ENCODE assay signal across 9 mouse cellular contexts in the genomic region with DNA sequence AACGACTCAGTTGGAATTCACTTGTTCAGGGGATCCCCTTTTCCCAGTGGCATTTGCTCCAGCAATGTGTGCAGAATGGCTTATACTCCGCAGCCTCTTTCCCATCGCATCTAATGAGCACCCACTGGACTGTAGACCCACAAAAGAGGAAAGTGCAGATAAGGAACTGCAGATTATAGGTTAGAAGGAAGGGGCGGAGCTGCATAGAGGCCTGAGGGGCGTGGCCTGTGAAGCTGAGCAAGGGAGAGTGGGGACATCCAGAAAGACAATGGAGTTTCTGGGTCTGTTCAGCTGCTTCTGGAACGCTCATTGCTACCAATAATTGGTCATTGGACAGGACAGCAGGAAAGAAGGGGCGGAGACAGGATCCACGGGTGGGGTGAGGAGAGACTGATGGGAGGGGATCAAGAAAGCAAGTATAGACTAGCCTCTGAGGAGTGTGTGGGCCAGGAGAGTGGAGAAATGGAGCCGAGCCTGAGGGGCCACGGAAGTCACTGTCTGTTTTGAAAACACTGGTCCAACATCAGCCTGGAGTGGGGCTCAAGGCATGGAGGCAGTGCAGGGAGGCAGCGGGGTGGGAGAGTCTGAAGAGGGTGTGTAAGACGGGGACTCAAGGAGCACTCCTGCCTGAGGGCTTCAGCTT. TPM values are rescaled to one million over a fixed set of nuclear protein-coding genes. Genes with fewer than 3 reads are reported as not detected.
A peak's percentile ranks its signal among the peaks of the same experiment; 100 is the strongest.
DNase-seq lines count a peak whose midpoint lies in the region; ATAC-seq and TF ChIP-seq lines count a peak whose summit lies in the region.
"Had no signal": no experiment of that assay in that cellular context is flagged by ENCODE, and none has a peak within 500 bp of the region (broad histone marks: within the 10 kb centered on the region; RNA-seq: fewer than 3 reads in every experiment).

No protein-coding gene starts in this region.

- H3K9ac ChIP-seq in ES-E14 (ENCODE audit: insufficient read depth, low read depth, low read length, poor library complexity, severe bottlenecking): peak overlapping the region; percentile 23; the same call in 1 of the 2 replicates
- H3K9ac ChIP-seq in hindbrain, embryonic 13.5 days: no peak overlapping the region
- no peak overlapping the region for H3K9ac ChIP-seq in neural tube, embryonic 15.5 days (replicated peaks)
- H3K9ac ChIP-seq: embryonic facial prominence, embryonic 13.5 days had no signal

- H3K4me2 ChIP-seq in hindbrain, embryonic 13.5 days: no peak overlapping the region
- no peak overlapping the region for H3K4me2 ChIP-seq in neural tube, embryonic 15.5 days
- H3K4me2 ChIP-seq: embryonic facial prominence, embryonic 13.5 days had no signal

- ATAC-seq in megakaryocyte progenitor cell, adult 5-6 weeks (replicated peaks; ENCODE audit: poor library complexity): peak; percentile 46
- no peak for ATAC-seq in hindbrain, embryonic 13.5 days (ENCODE audit: low FRiP score)
- no peak for ATAC-seq in neural tube, embryonic 15.5 days (ENCODE audit: low FRiP score)

- DNase-seq in 416B (ENCODE audit: low read depth) (peak; percentile 65), ES-E14 (ENCODE audit: low read depth, low spot score) (no peak)
- DNase-seq in heart, postnatal 14 days: peak; percentile 11 to 22
- no peak for DNase-seq in gastrocnemius, postnatal 36 days
- DNase-seq in cerebellum, adult 11-12 months: no peak

- no peaks in the 10 kb centered on the region for H3K27me3 ChIP-seq in hindbrain, embryonic 13.5 days
- H3K27me3 ChIP-seq in neural tube, embryonic 15.5 days (replicated peaks): no peaks in the 10 kb centered on the region
- H3K27me3 ChIP-seq: embryonic facial prominence, embryonic 13.5 days had no signal

- H3K4me3 ChIP-seq in ES-E14 (ENCODE audit: insufficient read depth in 1 of 2, low read depth in 1 of 2, low read length in 2 of 2, poor library complexity in 1 of 2, severe bottlenecking in 1 of 2): peak overlapping the region in 1 of 2 experiments; percentile 53; a peak in 3 of 4 replicates
- H3K4me3 ChIP-seq in hindbrain, embryonic 13.5 days: no peak overlapping the region
- H3K4me3 ChIP-seq in neural tube, embryonic 15.5 days (replicated peaks): no peak overlapping the region
- H3K4me3 ChIP-seq: embryonic facial prominence, embryonic 13.5 days had no signal

- intact Hi-C loops in heart, postnatal 14 days (cut with DNase I): no loop called here
- intact Hi-C loops in gastrocnemius, postnatal 36 days (cut with DNase I): no loop called here

- in situ Hi-C loops in ES-E14 (cut with MboI; ENCODE audit: low sequenced_read_pairs in 2 of 2, unreplicated experiment in 2 of 2): no loop called here

- H3K36me3 ChIP-seq in ES-E14 (ENCODE audit: control insufficient read depth, insufficient read depth, low read length, poor library complexity, severe bottlenecking): no peaks in the 10 kb centered on the region
- H3K36me3 ChIP-seq in hindbrain, embryonic 13.5 days: no peaks in the 10 kb centered on the region
- no peaks in the 10 kb centered on the region for H3K36me3 ChIP-seq in neural tube, embryonic 15.5 days
- H3K36me3 ChIP-seq: embryonic facial prominence, embryonic 13.5 days had no signal

- H3K9me3 ChIP-seq in ES-E14 (ENCODE audit: control insufficient read depth, insufficient read depth, low read depth, low read length): no peaks in the 10 kb centered on the region
- H3K9me3 ChIP-seq in hindbrain, embryonic 13.5 days: no peaks in the 10 kb centered on the region
- H3K9me3 ChIP-seq in neural tube, embryonic 15.5 days (replicated peaks): no peaks in the 10 kb centered on the region
- H3K9me3 ChIP-seq: embryonic facial prominence, embryonic 13.5 days had no signal

- H3K27ac ChIP-seq in ES-E14 (ENCODE audit: insufficient read depth, low read depth, low read length, poor library complexity, severe bottlenecking): 0 out of 2 replicates have a peak overlapping the region, but pooled peaks have one; percentile 40
- H3K27ac ChIP-seq in hindbrain, embryonic 13.5 days: no peak overlapping the region
- H3K27ac ChIP-seq in neural tube, embryonic 15.5 days (replicated peaks): no peak overlapping the region
- H3K27ac ChIP-seq: embryonic facial prominence, embryonic 13.5 days had no signal

- WGBS in hindbrain, embryonic 13.5 days: 64% methylated on average over 12 of the region's 12 CpGs
- WGBS in neural tube, embryonic 15.5 days: 67% methylated on average over 12 of the region's 12 CpGs

- H3K4me1 ChIP-seq in ES-E14 (ENCODE audit: control insufficient read depth in 2 of 2, insufficient read depth in 2 of 2, low read length in 2 of 2, poor library complexity in 1 of 2): peaks cover 8 to 22% of the 10 kb centered on the region in 2 experiments
- peaks cover 15% of the 10 kb centered on the region for H3K4me1 ChIP-seq in hindbrain, embryonic 13.5 days (replicated peaks)
- H3K4me1 ChIP-seq in neural tube, embryonic 15.5 days: peaks cover 9% of the 10 kb centered on the region

TF ChIP-seq in ES-E14, 5 proteins besides CTCF, POLR2A, EP300 and RAD21:
- no peak for TF ChIP-seq HCFC1 (IDR thresholded peaks at IDR 0.05; ENCODE audit: borderline replicate concordance, insufficient read depth, low read length)
- no peak for TF ChIP-seq CHD2 (IDR thresholded peaks at IDR 0.05; ENCODE audit: low read depth, low read length)
- TF ChIP-seq ZC3H11A (IDR thresholded peaks at IDR 0.05; ENCODE audit: borderline replicate concordance, low read depth, low read length): no peak
- TF ChIP-seq ZNF384 (IDR thresholded peaks at IDR 0.05; ENCODE audit: low read depth, low read length): no peak
- no peak for TF ChIP-seq MAFK (IDR thresholded peaks at IDR 0.05; ENCODE audit: insufficient read depth, low read depth, low read length)

RNA-seq across cellular contexts. Expression of a gene that starts 3.8 kb away (rescaled TPM):
- total RNA-seq in ES-E14 (2012; rRNA removed): 10.4 and 13.0 TPM in 2 replicates
- total RNA-seq in heart, postnatal 14 days (2021): 10 to 100 TPM; 22.0 to 22.3 TPM
- total RNA-seq in megakaryocyte progenitor cell, adult 5-6 weeks (2015): 53.7 and 59.9 TPM in 2 replicates
- 41.1 and 43.2 TPM in 2 replicates for total RNA-seq in megakaryocyte progenitor cell, adult 5-6 weeks (2017)
- total RNA-seq in gastrocnemius, postnatal 36 days (2021): 1 to 10 TPM; 7.1 to 7.3 TPM
- 5.2 and 5.6 TPM in 2 replicates for polyA plus RNA-seq in hindbrain, embryonic 13.5 days (2015; fragmentation: Nextera tagmentation; extraction: Ambion mirVana)
- 4.5 and 6.0 TPM in 2 replicates for polyA plus RNA-seq in neural tube, embryonic 15.5 days (2015; fragmentation: Nextera tagmentation; extraction: Ambion mirVana)

RNA-seq across cellular contexts. Expression of a gene that starts 56.5 kb away (rescaled TPM):
- total RNA-seq in ES-E14 (2012; rRNA removed): 12.4 and 13.1 TPM in 2 replicates
- total RNA-seq in heart, postnatal 14 days (2021): 10 to 100 TPM; 81.0 to 82.1 TPM
- total RNA-seq in megakaryocyte progenitor cell, adult 5-6 weeks (2015): 1.1 and 1.4 TPM in 2 replicates
- 1.8 and 4.6 TPM in 2 replicates for total RNA-seq in megakaryocyte progenitor cell, adult 5-6 weeks (2017)
- total RNA-seq in gastrocnemius, postnatal 36 days (2021): 100 to 1,000 TPM; 161 to 219 TPM
- 6.8 and 7.5 TPM in 2 replicates for polyA plus RNA-seq in hindbrain, embryonic 13.5 days (2015; fragmentation: Nextera tagmentation; extraction: Ambion mirVana)
- 10.5 and 12.6 TPM in 2 replicates for polyA plus RNA-seq in neural tube, embryonic 15.5 days (2015; fragmentation: Nextera tagmentation; extraction: Ambion mirVana)

Comparison
In these comparisons a context has a peak if more than half of its experiments do, and no peak if none do; other contexts are left out.
1. DNase-seq: peak in 416B (single experiment) and heart, postnatal 14 days (2 of 2); none in ES-E14 (single experiment), gastrocnemius, postnatal 36 days (0 of 2) and cerebellum, adult 11-12 months (single experiment).